Mouse (Mus musculus) MEL (cell line): ENCODE results near the gene Lrrc8e.

Experiments
- CTCF ChIP-seq, 3 experiments: IDR thresholded peaks in 2 of 3; conservative IDR thresholded peaks in 1 of 3; 2 replicates each; pipeline ENCODE4 v1.5.1; 2011 to 2012; ENCODE audit warnings: low read length in 3 of 3, low read depth in 2 of 3, mild to moderate bottlenecking in 2 of 3, improper control_type of control experiment in 1 of 3, inconsistent platforms in 1 of 3, mixed read lengths in 1 of 3, moderate library complexity in 1 of 3; ENCODE audit not compliant: control insufficient read depth in 1 of 3, insufficient read depth in 1 of 3, poor library complexity in 1 of 3, severe bottlenecking in 1 of 3
- EP300 ChIP-seq, 2 experiments: IDR thresholded peaks; 2 replicates each; pipeline ENCODE4 v1.6.1; 2011; ENCODE audit warnings: improper control_type of control experiment in 2 of 2, low read length in 2 of 2, low read depth in 1 of 2, mild to moderate bottlenecking in 1 of 2
- POLR2A ChIP-seq, 2 experiments: IDR thresholded peaks; 2 replicates each; pipeline ENCODE4 v1.6.1; 2011 to 2012; ENCODE audit warnings: low read length in 2 of 2, mild to moderate bottlenecking in 2 of 2, control low read depth in 1 of 2, improper control_type of control experiment in 1 of 2, low read depth in 1 of 2, moderate library complexity in 1 of 2; ENCODE audit not compliant: control insufficient read depth in 1 of 2, insufficient read depth in 1 of 2, poor library complexity in 1 of 2

DNA sequence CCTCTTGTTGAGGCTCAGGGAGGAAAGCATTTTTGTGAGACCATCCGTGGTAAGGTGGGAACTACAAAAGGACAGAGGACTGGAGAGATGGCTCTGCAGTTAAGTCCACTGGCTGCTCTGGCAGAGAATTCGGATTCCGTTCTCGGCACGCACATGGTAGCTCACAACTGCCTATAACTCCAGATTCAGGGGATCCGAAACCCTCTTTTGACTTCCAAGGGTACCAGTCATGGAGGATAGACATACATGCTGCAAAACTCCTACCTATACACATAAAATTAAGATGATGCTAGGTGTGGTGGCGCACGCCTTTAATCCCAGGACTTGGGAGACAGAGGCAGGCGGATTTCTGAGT lies 49.5 kb downstream of the Lrrc8e start:
- TF ChIP-seq CTCF (IDR thresholded peaks at IDR 0.05 in 2 of 3, conservative IDR thresholded peaks at IDR 0.05 in 1 of 3; ENCODE audit: control insufficient read depth in 1 of 3, insufficient read depth in 1 of 3, low read depth in 2 of 3, low read length in 3 of 3, poor library complexity in 1 of 3, severe bottlenecking in 1 of 3): no peak
- no peak for TF ChIP-seq POLR2A (IDR thresholded peaks at IDR 0.05; ENCODE audit: control insufficient read depth in 1 of 2, insufficient read depth in 1 of 2, low read depth in 1 of 2, low read length in 2 of 2, poor library complexity in 1 of 2)
- TF ChIP-seq EP300 (IDR thresholded peaks at IDR 0.05; ENCODE audit: low read depth in 1 of 2, low read length in 2 of 2): no peak
